In genomic region chr11:119618763-119619162, GRCm38 (mm10) we compare ENCODE assay signal across 8 mouse cellular contexts. TPM values are rescaled to one million over a fixed set of nuclear protein-coding genes. Genes with fewer than 3 reads are reported as not detected.
A peak's percentile ranks its signal among the peaks of the same experiment; 100 is the strongest.
DNase-seq lines count a peak whose midpoint lies in the region; ATAC-seq and TF ChIP-seq lines count a peak whose summit lies in the region.
"Had no signal": no experiment of that assay in that cellular context is flagged by ENCODE, and none has a peak within 500 bp of the region (broad histone marks: within the 10 kb centered on the region; RNA-seq: fewer than 3 reads in every experiment).

No protein-coding gene starts in this region.

- H3K9me3 ChIP-seq in kidney, embryonic 16.5 days (ENCODE audit: low read length): no peaks in the 10 kb centered on the region
- no peaks in the 10 kb centered on the region for H3K9me3 ChIP-seq in CH12.LX (replicated peaks; ENCODE audit: low read length)
- no peaks in the 10 kb centered on the region for H3K9me3 ChIP-seq in stomach, postnatal 0 days (ENCODE audit: control insufficient read depth, low read length)
- H3K9me3 ChIP-seq: stomach, embryonic 15.5 days had no signal

- 65% methylated on average over 5 of the region's 5 CpGs for whole genome bisulfite sequencing in kidney, embryonic 16.5 days
- 45% methylated on average over 5 of the region's 5 CpGs for whole genome bisulfite sequencing in stomach, postnatal 0 days

- peak; percentile 66 for TF ChIP-seq RAD21 in CH12.LX (IDR thresholded peaks at IDR 0.05; ENCODE audit: low read depth, low read length)

- no peak overlapping the region for H3K4me3 ChIP-seq in kidney, embryonic 16.5 days (ENCODE audit: low read length)
- no peak overlapping the region for H3K4me3 ChIP-seq in CH12.LX (replicated peaks in 1 of 3; ENCODE audit: low read depth in 2 of 3, low read length in 2 of 3, poor library complexity in 1 of 3)
- no peak overlapping the region for H3K4me3 ChIP-seq in stomach, postnatal 0 days (ENCODE audit: low read depth, low read length)
- H3K4me3 ChIP-seq: stomach, embryonic 15.5 days had no signal

- TF ChIP-seq CTCF in CH12.LX (conservative IDR thresholded peaks at IDR 0.05 in 1 of 2, IDR thresholded peaks at IDR 0.05 in 1 of 2; ENCODE audit: low read depth in 2 of 2, low read length in 2 of 2): peak; percentile 70 to 81
- peak; percentile 68 for TF ChIP-seq CTCF in stomach, postnatal 0 days (IDR thresholded peaks at IDR 0.05; ENCODE audit: low read depth)

- H3K4me1 ChIP-seq in kidney, embryonic 16.5 days (ENCODE audit: insufficient read depth, low read length): peaks cover 23% of the 10 kb centered on the region
- H3K4me1 ChIP-seq in CH12.LX (ENCODE audit: control insufficient read depth in 1 of 2, insufficient read depth in 2 of 2): peaks cover 5 to 49% of the 10 kb centered on the region in 2 experiments; a peak in 2 of 4 replicates
- no peaks in the 10 kb centered on the region for H3K4me1 ChIP-seq in stomach, postnatal 0 days (replicated peaks; ENCODE audit: control insufficient read depth, insufficient read depth)
- H3K4me1 ChIP-seq: stomach, embryonic 15.5 days had no signal

- H3K4me2 ChIP-seq in kidney, embryonic 16.5 days (replicated peaks; ENCODE audit: low read depth, low read length): no peak overlapping the region
- H3K4me2 ChIP-seq in CH12.LX (ENCODE audit: insufficient read depth, low read depth, poor library complexity, severe bottlenecking): no peak overlapping the region
- no peak overlapping the region for H3K4me2 ChIP-seq in stomach, postnatal 0 days (replicated peaks; ENCODE audit: low read depth)
- H3K4me2 ChIP-seq: stomach, embryonic 15.5 days had no signal

- dilution Hi-C loops in CH12.LX (cut with MboI; ENCODE audit: extremely low pct_ligation_motif_present, extremely low pct_unique_long_range_greater_than_20kb, low sequenced_read_pairs): no loop called here

- H3K9ac ChIP-seq in kidney, embryonic 16.5 days (replicated peaks; ENCODE audit: low read length): no peak overlapping the region
- H3K9ac ChIP-seq in CH12.LX (ENCODE audit: insufficient read depth, low read depth): no peak overlapping the region
- H3K9ac ChIP-seq in stomach, postnatal 0 days (ENCODE audit: low read length): no peak overlapping the region
- H3K9ac ChIP-seq: stomach, embryonic 15.5 days had no signal

- in situ Hi-C loops in CH12.LX (cut with MboI; ENCODE audit: low pct_ligation_motif_present, low pct_unique_long_range_greater_than_20kb, low sequenced_read_pairs): no loop called here

- no peaks in the 10 kb centered on the region for H3K36me3 ChIP-seq in kidney, embryonic 16.5 days (ENCODE audit: insufficient read depth, low read length)
- H3K36me3 ChIP-seq in CH12.LX (replicated peaks in 1 of 2; ENCODE audit: control insufficient read depth in 1 of 2, insufficient read depth in 1 of 2, low read length in 1 of 2): peaks cover 3 to 65% of the 10 kb centered on the region in 2 experiments
- no peaks in the 10 kb centered on the region for H3K36me3 ChIP-seq in stomach, postnatal 0 days (ENCODE audit: control insufficient read depth, insufficient read depth, low read length)
- H3K36me3 ChIP-seq: stomach, embryonic 15.5 days had no signal

- no peak for TF ChIP-seq POLR2A in CH12.LX (IDR thresholded peaks at IDR 0.05; ENCODE audit: low read depth, low read length)

- intact Hi-C loops in left cerebral cortex, postnatal 4 days (cut with DNase I): no loop called here

- H3K27me3 ChIP-seq in kidney, embryonic 16.5 days (ENCODE audit: insufficient read depth, low read length): no peaks in the 10 kb centered on the region
- H3K27me3 ChIP-seq in CH12.LX (replicated peaks): no peaks in the 10 kb centered on the region
- H3K27me3 ChIP-seq in stomach, postnatal 0 days (ENCODE audit: control insufficient read depth, insufficient read depth, low read length): no peaks in the 10 kb centered on the region
- H3K27me3 ChIP-seq: stomach, embryonic 15.5 days had no signal

- peak; percentile 24 for DNase-seq in kidney, adult 9 months
- DNase-seq in CH12.LX (ENCODE audit: extremely low read depth) (peak; percentile 78), NIH3T3 (ENCODE audit: low read depth) (peak; percentile 82)
- peak; percentile 74 to 75 for DNase-seq in cerebellum, postnatal 36 days
- DNase-seq in left cerebral cortex, postnatal 4 days: peak; percentile 75
- DNase-seq in stomach, postnatal 0 days (ENCODE audit: low spot score): peak; percentile 44

- no peak for TF ChIP-seq EP300 in CH12.LX (IDR thresholded peaks at IDR 0.05; ENCODE audit: low read length)
- no peak for TF ChIP-seq EP300 in stomach, postnatal 0 days (optimal IDR thresholded peaks at IDR 0.05)

- H3K79me2 ChIP-seq in CH12.LX (replicated peaks; ENCODE audit: control insufficient read depth, extremely low read depth, insufficient read depth, poor library complexity, severe bottlenecking): peaks cover 30% of the 10 kb centered on the region

- no peak overlapping the region for H3K27ac ChIP-seq in kidney, embryonic 16.5 days (ENCODE audit: low read length)
- H3K27ac ChIP-seq in CH12.LX (ENCODE audit: insufficient read depth, low read depth): no peak overlapping the region
- no peak overlapping the region for H3K27ac ChIP-seq in stomach, postnatal 0 days (replicated peaks)
- H3K27ac ChIP-seq: stomach, embryonic 15.5 days had no signal

- ATAC-seq in kidney, embryonic 16.5 days (ENCODE audit: low FRiP score, low TSS enrichment): no peak
- no peak for ATAC-seq in stomach, postnatal 0 days (ENCODE audit: low FRiP score, low TSS enrichment)

TF ChIP-seq in CH12.LX, 34 proteins besides CTCF, POLR2A, EP300 and RAD21:
- TF ChIP-seq TBP (conservative IDR thresholded peaks at IDR 0.05; ENCODE audit: low read depth, low read length): no peak
- no peak for TF ChIP-seq CHD1 (IDR thresholded peaks at IDR 0.05; ENCODE audit: low read depth, low read length)
- TF ChIP-seq MXI1 (IDR thresholded peaks at IDR 0.05; ENCODE audit: low read depth, low read length): no peak
- no peak for TF ChIP-seq TCF12 (IDR thresholded peaks at IDR 0.05; ENCODE audit: low read depth, low read length)
- no peak for TF ChIP-seq MAX (IDR thresholded peaks at IDR 0.05; ENCODE audit: low read length)
- peak; percentile 29; the same call in 1 of the 2 replicates for TF ChIP-seq ZNF384 (IDR thresholded peaks at IDR 0.05; ENCODE audit: low read depth, low read length)
- TF ChIP-seq GABPA (IDR thresholded peaks at IDR 0.05; ENCODE audit: insufficient replicate concordance, low read depth, low read length): no peak
- peak; percentile 56 for TF ChIP-seq SMC3 (IDR thresholded peaks at IDR 0.05; ENCODE audit: low read depth, low read length)
- no peak for TF ChIP-seq MEF2A (IDR thresholded peaks at IDR 0.05; ENCODE audit: borderline replicate concordance, low read depth, low read length)

RNA-seq across cellular contexts. Expression of gene Rptor, which starts 16.1 kb away (rescaled TPM):
- polyA plus RNA-seq in kidney, embryonic 16.5 days (2015; fragmentation: Nextera tagmentation; extraction: Ambion mirVana): 9.1 and 9.9 TPM in 2 replicates
- 26.7 and 29.3 TPM in 2 replicates for total RNA-seq in CH12.LX (2012; rRNA removed)
- total RNA-seq in CH12.LX (2014; rRNA removed): 8.3 and 10.3 TPM in 2 replicates
- 28.3 and 33.1 TPM in 2 replicates for polyA plus RNA-seq in CH12.LX (2012; ENCODE audit: insufficient read length, low read depth)
- 10 to 100 TPM; 57.1 to 58.0 TPM for total RNA-seq in left cerebral cortex, postnatal 4 days (2021)
- polyA plus RNA-seq in stomach, postnatal 0 days (2015; fragmentation: Nextera tagmentation; extraction: Ambion mirVana): 3.7 and 3.9 TPM in 2 replicates

Comparison
In these comparisons a context has a peak if more than half of its experiments do, and no peak if none do; other contexts are left out.
1. DNase-seq: peak in every context shown above with its lines; median percentile 82 in NIH3T3; 78 in CH12.LX; 75 in left cerebral cortex, postnatal 4 days; 74 in cerebellum, postnatal 36 days; 44 in stomach, postnatal 0 days; 24 in kidney, adult 9 months.